Mouse (Mus musculus) liver, embryonic 14.5 days (tissue): Measurements from ENCODE around the gene Vwa5b1. TPM values are rescaled to one million over a fixed set of nuclear protein-coding genes. Genes with fewer than 3 reads are reported as not detected.

Source experiments
- ATAC-seq: fragments of 200-750 bp; cut with Nextera tagmentation; 2 replicates; pipeline ENCODE4 v1.8.0; 2017; ENCODE audit warnings: moderate number of reproducible peaks, mild to moderate bottlenecking, moderate library complexity; ENCODE audit not compliant: insufficient read depth
- DNase-seq, 3 experiments: peaks; one replicate each; pipeline ENCODE4 v3.0.0-alpha.2; 2012 to 2013; ENCODE audit warnings: low read depth in 3 of 3, low spot score in 3 of 3
- H3K27ac ChIP-seq: fragments of 300-500 bp; sonication (generic); 2 replicates; pipeline ENCODE4 v1.5.1; 2014; ENCODE audit warnings: moderate library complexity, mild to moderate bottlenecking, control low read depth, inconsistent platforms
- H3K27me3 ChIP-seq: fragments of 300-500 bp; sonication (generic); 2 replicates; pipeline ENCODE4 v1.6.1; 2014; ENCODE audit warnings: mild to moderate bottlenecking, low read length, moderate library complexity; ENCODE audit not compliant: control insufficient read depth, insufficient read depth
- H3K36me3 ChIP-seq: fragments of 300-500 bp; sonication (generic); replicated peaks from 2 replicates; pipeline ENCODE4 v1.6.1; 2014; ENCODE audit warnings: low read depth; ENCODE audit not compliant: control insufficient read depth, insufficient read depth
- H3K4me1 ChIP-seq, 2 experiments: fragments of 200-500 bp in 1 of 2; fragments of 300-500 bp in 1 of 2; sonication (generic) in 1 of 2; replicated peaks; 2 replicates each; pipeline ENCODE4 v1.6.1; 2012 to 2014; ENCODE audit warnings: antibody characterized with exemption in 1 of 2, inconsistent platforms in 1 of 2, low read length in 1 of 2; ENCODE audit not compliant: control insufficient read depth in 2 of 2, insufficient read depth in 2 of 2
- H3K4me2 ChIP-seq: fragments of 300-500 bp; sonication (generic); 2 replicates; pipeline ENCODE4 v1.6.1; 2014; ENCODE audit warnings: low read depth, mild to moderate bottlenecking, control low read depth, moderate library complexity
- H3K4me3 ChIP-seq, 2 experiments: fragments of 200-500 bp in 1 of 2; fragments of 300-500 bp in 1 of 2; sonication (generic) in 1 of 2; 2 replicates each; pipeline ENCODE4 v1.5.1; 2012 to 2014; ENCODE audit warnings: low read depth in 2 of 2, low read length in 2 of 2, mild to moderate bottlenecking in 2 of 2, control low read depth in 1 of 2, inconsistent platforms in 1 of 2, moderate library complexity in 1 of 2; ENCODE audit not compliant: insufficient read depth in 1 of 2
- H3K9ac ChIP-seq: fragments of 300-500 bp; sonication (generic); replicated peaks from 2 replicates; pipeline ENCODE4 v1.6.1; 2014; ENCODE audit warnings: mild to moderate bottlenecking, control low read depth, moderate library complexity
- H3K9me3 ChIP-seq: fragments of 300-500 bp; sonication (generic); 2 replicates; pipeline ENCODE4 v1.6.1; 2016; ENCODE audit warnings: low read length, mixed read lengths; ENCODE audit not compliant: control insufficient read depth
- CTCF ChIP-seq: IDR thresholded peaks from 2 replicates; pipeline ENCODE4 v1.5.1; 2016; ENCODE audit warnings: antibody characterized with exemption, low read depth, control low read depth
- EP300 ChIP-seq: IDR thresholded peaks from 2 replicates; pipeline ENCODE4 v1.6.1; 2016; ENCODE audit warnings: antibody characterized with exemption, low read depth
- WGBS: fragments of 180-500 bp; shearing (Covaris S2); extraction: QIAGEN DNeasy Blood & Tissue Kit; methylation state at CpG from one replicate; pipeline ENCODE4 v1.1.7; 2014; ENCODE audit not compliant: insufficient replicate concordance; 5-methylcytosine and 5-hydroxymethylcytosine counted together
- polyA plus RNA-seq, 2 experiments: library from polyadenylated mRNA; depleted of rRNA in 1 of 2; stranded (reverse) in 1 of 2; unstranded in 1 of 2; fragments of >200 nt; fragmentation: Nextera tagmentation in 1 of 2; extraction: Ambion mirVana in 1 of 2; gene quantifications; 2 replicates each; pipeline versions ENCODE4 v1.2.1 to v1.2.3; 2012 to 2014

Gene Vwa5b1
- polyA plus RNA-seq, 2 experiments, result not detected

- Histone ChIP-seq H3K9ac (no peak overlapping the region), H3K27ac (no peak overlapping the region), H3K4me2 (no peak overlapping the region), H3K4me3 (no peak overlapping the region), H3K36me3 (no peaks in the 10 kb centered on the region), H3K4me1 (0 out of 4 replicates have a peak, but pooled peaks cover 0 to 2% of the 10 kb centered on the region in 2 experiments), H3K27me3 (no peaks in the 10 kb centered on the region), H3K9me3 (no peaks in the 10 kb centered on the region)
- no peak for DNase-seq
- no peak for ATAC-seq
- 64% methylated on average over 2 of the region's 2 CpGs for WGBS
- no peak for TF ChIP-seq CTCF
- no peak for TF ChIP-seq EP300
Measured at GRCm38 (mm10) chr4:138568275-138568674, 67.4 kb downstream of the Vwa5b1 start.

DNA sequence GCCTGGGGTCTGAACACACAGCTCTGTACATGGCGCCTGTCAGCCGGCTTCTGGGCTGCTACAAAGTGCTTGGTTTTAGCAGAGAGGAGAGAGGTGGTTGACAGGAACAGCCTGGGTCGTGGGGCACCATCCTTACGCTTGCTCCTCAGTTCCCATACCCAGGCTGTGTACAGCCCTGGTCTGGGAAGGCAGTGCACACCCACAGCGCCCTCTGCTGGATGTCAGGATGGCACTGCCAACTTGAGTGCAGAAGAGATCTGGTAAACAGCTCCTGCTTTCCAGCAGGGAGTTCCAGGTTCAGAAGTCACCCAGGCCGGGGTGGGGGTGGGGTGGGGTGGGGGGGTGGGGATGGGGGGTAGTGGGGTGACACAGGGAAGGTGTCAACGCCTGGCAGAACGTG, 73.7 kb downstream of the Vwa5b1 start:
- Histone ChIP-seq H3K4me2 (no peak overlapping the region), H3K27ac (no peak overlapping the region), H3K9ac (no peak overlapping the region), H3K9me3 (no peaks in the 10 kb centered on the region), H3K36me3 (no peaks in the 10 kb centered on the region), H3K4me3 (no peak overlapping the region), H3K27me3 (no peaks in the 10 kb centered on the region), H3K4me1 (0 out of 4 replicates have a peak, but pooled peaks cover 0 to 2% of the 10 kb centered on the region in 2 experiments)
- no peak for ATAC-seq
- DNase-seq, result peak; percentile 2 to 11 (median 10)
- no peak for TF ChIP-seq EP300
- peak; percentile 85 for TF ChIP-seq CTCF
- 10% methylated on average over 8 of the region's 8 CpGs for WGBS

- H3K27me3 ChIP-seq, result peaks cover 3% of the 10 kb centered on the region
- no peak overlapping the region for H3K4me3 ChIP-seq
- no peaks in the 10 kb centered on the region for H3K9me3 ChIP-seq
- DNase-seq (no peak), ATAC-seq (no peak)
- H3K9ac ChIP-seq, result no peak overlapping the region
- no peaks in the 10 kb centered on the region for H3K4me1 ChIP-seq
- H3K27ac ChIP-seq, result no peak overlapping the region
- WGBS, result 3% methylated on average over 19 of the region's 19 CpGs
- H3K4me2 ChIP-seq, result no peak overlapping the region
- TF ChIP-seq EP300, result no peak
- no peaks in the 10 kb centered on the region for H3K36me3 ChIP-seq
Measured at GRCm38 (mm10) chr4:138555531-138555930, 80.2 kb downstream of the Vwa5b1 start.

GRCm38 (mm10) chr4:138554934-138555333, 80.8 kb downstream of the Vwa5b1 start:
- DNase-seq, result no peak

DNA sequence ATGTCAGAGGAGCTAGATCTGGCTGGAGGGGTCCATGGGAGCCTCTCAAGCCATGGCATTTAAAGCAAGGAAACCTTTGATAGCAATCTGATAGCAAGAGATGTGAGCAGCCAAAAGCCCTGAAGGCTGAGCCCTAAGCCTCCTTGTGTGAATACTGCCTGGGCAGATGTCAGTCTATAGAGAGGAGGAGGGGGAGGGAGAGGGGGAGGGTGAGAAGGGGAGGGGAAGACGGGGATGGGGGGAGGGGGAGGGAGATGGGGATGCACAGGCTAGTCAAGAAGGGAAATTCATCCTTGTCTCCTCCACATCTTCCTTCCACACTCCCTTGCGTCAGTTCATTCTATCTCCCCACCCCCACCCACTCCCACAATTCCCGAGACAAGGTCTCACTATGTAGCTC, 81.4 kb downstream of the Vwa5b1 start:
- Histone ChIP-seq H3K4me1 (no peaks in the 10 kb centered on the region), H3K4me3 (no peak overlapping the region), H3K27ac (no peak overlapping the region), H3K9ac (no peak overlapping the region), H3K27me3 (peaks cover 3% of the 10 kb centered on the region), H3K36me3 (no peaks in the 10 kb centered on the region), H3K9me3 (no peaks in the 10 kb centered on the region), H3K4me2 (no peak overlapping the region)
- DNase-seq (no peak), ATAC-seq (no peak)
- WGBS, result 20% methylated on average over 3 of the region's 3 CpGs
- TF ChIP-seq EP300, result no peak
- no peak for TF ChIP-seq CTCF

More at GRCm38 (mm10) chr4:138554934-138555333, 80.8 kb downstream of the Vwa5b1 start:
- no peak overlapping the region for H3K27ac ChIP-seq
- no peaks in the 10 kb centered on the region for H3K36me3 ChIP-seq
- H3K9me3 ChIP-seq, result no peaks in the 10 kb centered on the region
- no peak for ATAC-seq
- TF ChIP-seq CTCF (no peak), EP300 (no peak)
- H3K4me1 ChIP-seq, result no peaks in the 10 kb centered on the region
- H3K9ac ChIP-seq, result no peak overlapping the region
- H3K4me2 ChIP-seq, result no peak overlapping the region
- H3K4me3 ChIP-seq, result no peak overlapping the region
- WGBS, result 7% methylated on average over 14 of the region's 14 CpGs
- peaks cover 3% of the 10 kb centered on the region for H3K27me3 ChIP-seq
